Mouse (Mus musculus): ENCODE measurements around the gene Dner. TPM values are rescaled to one million over a fixed set of nuclear protein-coding genes. Genes with fewer than 3 reads are reported as not detected.

Dner gene
- polyA plus RNA-seq, 1 experiment, result 3.3 TPM

DNA sequence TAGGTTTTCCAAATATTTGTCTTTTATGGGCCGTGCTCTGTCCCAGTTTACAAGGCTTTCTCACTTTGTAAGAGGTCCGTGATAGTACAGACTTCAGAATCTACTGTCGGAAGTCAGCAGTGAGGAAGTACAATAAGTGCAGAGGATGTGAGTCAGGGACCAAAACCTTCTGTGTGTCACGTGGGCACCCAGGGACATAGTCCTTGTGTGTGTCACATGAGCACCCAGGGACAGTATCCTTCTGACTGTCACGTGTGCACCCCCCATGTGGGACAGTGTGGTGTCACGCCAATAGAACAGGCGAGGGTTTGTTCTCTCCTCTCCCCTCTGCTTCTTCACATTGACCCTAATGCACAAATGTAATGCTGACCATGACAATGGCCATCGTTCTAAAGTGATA lies 134.2 kb downstream of the Dner start:
- Histone ChIP-seq H3K36me3 (ENCODE audit: control insufficient read depth, insufficient read depth, low read length) (no peaks in the 10 kb centered on the region), H3K27me3 (ENCODE audit: control insufficient read depth, insufficient read depth, low read length) (no peaks in the 10 kb centered on the region), H3K27ac (ENCODE audit: insufficient read depth, low read depth, low read length) (no peak overlapping the region), H3K4me3 (ENCODE audit: low read depth, low read length) (no peak overlapping the region), H3K4me1 (ENCODE audit: control insufficient read depth, insufficient read depth, insufficient read length, low read length) (no peaks in the 10 kb centered on the region)
- WGBS, result 58% methylated on average over 8 of the region's 8 CpGs
- TF ChIP-seq CTCF (IDR thresholded peaks at IDR 0.05; ENCODE audit: extremely low read depth, insufficient read length, insufficient replicate concordance, low read depth, low read length) (no peak), POLR2A (IDR thresholded peaks at IDR 0.05; ENCODE audit: low read depth, low read length) (no peak)

GRCm38 (mm10) chr1:84561387-84561786 lies 134.6 kb downstream of the Dner start:
- 86% methylated on average over 4 of the region's 4 CpGs for WGBS
- Histone ChIP-seq H3K36me3 (ENCODE audit: control insufficient read depth, insufficient read depth, low read length) (no peaks in the 10 kb centered on the region), H3K4me1 (ENCODE audit: control insufficient read depth, insufficient read depth, insufficient read length, low read length) (no peaks in the 10 kb centered on the region), H3K27ac (ENCODE audit: insufficient read depth, low read depth, low read length) (no peak overlapping the region), H3K4me3 (ENCODE audit: low read depth, low read length) (no peak overlapping the region), H3K27me3 (ENCODE audit: control insufficient read depth, insufficient read depth, low read length) (no peaks in the 10 kb centered on the region)
- TF ChIP-seq CTCF (IDR thresholded peaks at IDR 0.05; ENCODE audit: extremely low read depth, insufficient read length, insufficient replicate concordance, low read depth, low read length), result no peak
- no peak for TF ChIP-seq POLR2A (IDR thresholded peaks at IDR 0.05; ENCODE audit: low read depth, low read length)

- Histone ChIP-seq H3K27ac (ENCODE audit: insufficient read depth, low read depth, low read length) (no peak overlapping the region), H3K4me3 (ENCODE audit: low read depth, low read length) (no peak overlapping the region), H3K27me3 (ENCODE audit: control insufficient read depth, insufficient read depth, low read length) (no peaks in the 10 kb centered on the region), H3K4me1 (ENCODE audit: control insufficient read depth, insufficient read depth, insufficient read length, low read length) (no peaks in the 10 kb centered on the region), H3K36me3 (ENCODE audit: control insufficient read depth, insufficient read depth, low read length) (no peaks in the 10 kb centered on the region)
- 81% methylated on average over 8 of the region's 8 CpGs for WGBS
- TF ChIP-seq POLR2A (IDR thresholded peaks at IDR 0.05; ENCODE audit: low read depth, low read length) (no peak), CTCF (IDR thresholded peaks at IDR 0.05; ENCODE audit: extremely low read depth, insufficient read length, insufficient replicate concordance, low read depth, low read length) (no peak)
Measured at GRCm38 (mm10) chr1:84556546-84557511, 139.2 kb downstream of the Dner start.

- 85% methylated on average over 3 of the region's 3 CpGs for WGBS
- no peaks in the 10 kb centered on the region for H3K27me3 ChIP-seq (ENCODE audit: control insufficient read depth, insufficient read depth, low read length)
Measured at GRCm38 (mm10) chr1:84552005-84552404, 144.0 kb downstream of the Dner start.

DNA sequence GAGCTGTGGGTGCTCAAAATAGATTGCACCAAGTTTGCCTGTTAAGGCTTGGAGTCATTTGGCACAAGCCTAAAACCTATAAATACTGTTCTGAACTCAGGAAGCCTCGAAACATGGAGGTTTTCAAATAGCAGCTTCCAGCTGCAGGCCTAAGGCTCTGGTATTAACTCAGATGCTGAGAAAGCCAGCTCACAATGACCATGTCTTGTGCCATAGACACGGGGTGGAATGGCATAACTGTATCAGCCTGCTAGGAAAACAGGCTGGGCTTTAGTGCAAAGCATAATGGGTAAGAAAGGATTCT lies 146.0 kb downstream of the Dner start:
- Histone ChIP-seq H3K4me3 (ENCODE audit: low read depth, low read length) (no peak overlapping the region), H3K36me3 (ENCODE audit: control insufficient read depth, insufficient read depth, low read length) (no peaks in the 10 kb centered on the region), H3K27ac (ENCODE audit: insufficient read depth, low read depth, low read length) (no peak overlapping the region), H3K27me3 (ENCODE audit: control insufficient read depth, insufficient read depth, low read length) (no peaks in the 10 kb centered on the region), H3K4me1 (ENCODE audit: control insufficient read depth, insufficient read depth, insufficient read length, low read length) (no peaks in the 10 kb centered on the region)
- TF ChIP-seq CTCF (IDR thresholded peaks at IDR 0.05; ENCODE audit: extremely low read depth, insufficient read length, insufficient replicate concordance, low read depth, low read length) (no peak), POLR2A (IDR thresholded peaks at IDR 0.05; ENCODE audit: low read depth, low read length) (no peak)
- WGBS, result 54% methylated on average over 2 of the region's 2 CpGs

More at GRCm38 (mm10) chr1:84552005-84552404, 144.0 kb downstream of the Dner start:
- no peak for TF ChIP-seq POLR2A (IDR thresholded peaks at IDR 0.05; ENCODE audit: low read depth, low read length)
- TF ChIP-seq CTCF (IDR thresholded peaks at IDR 0.05; ENCODE audit: extremely low read depth, insufficient read length, insufficient replicate concordance, low read depth, low read length), result no peak
- H3K4me3 ChIP-seq (ENCODE audit: low read depth, low read length), result no peak overlapping the region
- no peak overlapping the region for H3K27ac ChIP-seq (ENCODE audit: insufficient read depth, low read depth, low read length)
- H3K36me3 ChIP-seq (ENCODE audit: control insufficient read depth, insufficient read depth, low read length), result no peaks in the 10 kb centered on the region
- H3K4me1 ChIP-seq (ENCODE audit: control insufficient read depth, insufficient read depth, insufficient read length, low read length), result no peaks in the 10 kb centered on the region

- TF ChIP-seq POLR2A (IDR thresholded peaks at IDR 0.05; ENCODE audit: low read depth, low read length), result no peak
- no peak for TF ChIP-seq CTCF (IDR thresholded peaks at IDR 0.05; ENCODE audit: extremely low read depth, insufficient read length, insufficient replicate concordance, low read depth, low read length)
- Histone ChIP-seq H3K4me3 (ENCODE audit: low read depth, low read length) (no peak overlapping the region), H3K36me3 (ENCODE audit: control insufficient read depth, insufficient read depth, low read length) (no peaks in the 10 kb centered on the region), H3K27me3 (ENCODE audit: control insufficient read depth, insufficient read depth, low read length) (no peaks in the 10 kb centered on the region), H3K27ac (ENCODE audit: insufficient read depth, low read depth, low read length) (no peak overlapping the region), H3K4me1 (ENCODE audit: control insufficient read depth, insufficient read depth, insufficient read length, low read length) (no peaks in the 10 kb centered on the region)
- WGBS, result 18% methylated on average over 2 of the region's 2 CpGs
Measured at GRCm38 (mm10) chr1:84549367-84550064, 146.5 kb downstream of the Dner start.

DNA sequence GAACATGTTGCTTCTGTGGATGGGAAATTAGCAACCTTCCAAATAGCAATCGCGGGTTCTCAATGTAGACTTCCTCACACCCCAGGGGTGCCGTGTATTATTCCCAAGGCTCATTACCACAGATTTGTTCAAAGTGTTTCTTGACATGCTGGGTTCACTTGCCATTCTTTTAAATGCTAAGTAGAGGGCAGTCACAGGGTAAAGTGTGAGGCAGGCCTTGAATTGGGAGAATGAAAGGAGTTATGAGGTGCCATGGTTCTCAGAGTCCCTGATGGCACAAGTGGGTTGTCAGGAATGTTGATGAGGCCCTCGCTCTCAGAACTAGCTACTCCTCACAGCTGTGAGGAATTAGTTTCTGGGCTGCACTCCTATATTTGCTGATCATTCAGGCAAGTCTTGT lies 160.0 kb downstream of the Dner start:
- no peaks in the 10 kb centered on the region for H3K4me1 ChIP-seq (ENCODE audit: control insufficient read depth, insufficient read depth, insufficient read length, low read length)
- TF ChIP-seq POLR2A (IDR thresholded peaks at IDR 0.05; ENCODE audit: low read depth, low read length) (no peak), CTCF (IDR thresholded peaks at IDR 0.05; ENCODE audit: extremely low read depth, insufficient read length, insufficient replicate concordance, low read depth, low read length) (no peak)
- no peaks in the 10 kb centered on the region for H3K27me3 ChIP-seq (ENCODE audit: control insufficient read depth, insufficient read depth, low read length)
- no peak overlapping the region for H3K4me3 ChIP-seq (ENCODE audit: low read depth, low read length)
- H3K36me3 ChIP-seq (ENCODE audit: control insufficient read depth, insufficient read depth, low read length), result no peaks in the 10 kb centered on the region
- WGBS, result 76% methylated on average over 4 of the region's 4 CpGs
- H3K27ac ChIP-seq (ENCODE audit: insufficient read depth, low read depth, low read length), result no peak overlapping the region
